Mouse (Mus musculus) heart, postnatal 25 days (tissue): ENCODE data around the gene B4galt5. TPM values are rescaled to one million over a fixed set of nuclear protein-coding genes. Genes with fewer than 3 reads are reported as not detected.
A peak's percentile ranks its signal among the peaks of the same experiment; 100 is the strongest.

Experiments used
- DNase-seq: peaks from one replicate; pipeline ENCODE4 v3.0.0; 2022; ENCODE audit warnings: low spot score
- intact Hi-C: fragments of 180-260 bp; cut with DNase I; formaldehyde crosslinking; loops from one replicate; pipeline ENCODE4 v1.15.1; 2025
- total RNA-seq, 2 experiments: library from RNA; stranded (reverse); gene quantifications; 2 replicates each; pipeline ENCODE4 v1.2.3; 2021

Gene B4galt5
- total RNA-seq, 2 experiments from 2014 or later: 12.7 to 14.6 TPM

DNA sequence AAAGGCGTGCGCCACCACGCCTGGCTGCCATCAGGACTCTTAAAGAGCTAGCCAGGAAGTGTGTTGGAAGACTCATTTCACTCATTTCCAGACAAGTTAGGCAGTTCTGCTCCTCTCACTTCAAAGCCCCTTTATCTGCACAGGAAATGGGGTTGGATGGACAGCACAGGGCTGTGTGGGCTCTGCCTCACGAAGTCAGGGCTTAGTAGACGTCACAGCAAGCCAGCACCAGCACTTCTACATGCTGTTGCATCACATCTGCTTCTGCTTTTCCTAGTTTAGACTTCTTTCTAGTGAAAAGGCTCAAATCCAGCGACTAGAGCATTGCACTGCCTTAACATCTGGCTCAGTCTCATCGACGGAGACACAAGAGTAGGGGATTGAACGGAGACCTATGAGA lies 13.9 kb downstream of the B4galt5 start:
- intact Hi-C loops: no loop called here
- DNase-seq: no peak

DNA sequence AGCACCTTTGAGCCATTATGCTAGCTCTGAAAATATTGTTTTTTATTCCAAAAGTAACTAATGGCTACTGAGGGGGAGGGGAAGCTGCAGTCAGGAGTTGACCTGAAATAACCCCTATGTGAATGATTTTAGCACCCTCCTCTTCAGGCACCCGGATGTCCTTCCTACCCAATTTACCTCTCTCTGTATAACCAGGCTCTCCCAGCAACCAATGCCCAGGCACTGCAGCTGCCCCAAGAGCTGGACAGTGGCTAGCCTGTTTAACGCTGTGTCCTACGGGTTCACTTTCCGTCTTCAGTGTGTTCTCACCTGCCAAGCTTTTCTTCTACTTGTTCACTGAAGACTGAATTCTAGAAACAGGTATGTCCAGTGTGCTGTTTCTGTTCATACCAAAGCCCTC lies 14.7 kb downstream of the B4galt5 start:
- no peak for DNase-seq
- intact Hi-C loops: no loop called here

DNA sequence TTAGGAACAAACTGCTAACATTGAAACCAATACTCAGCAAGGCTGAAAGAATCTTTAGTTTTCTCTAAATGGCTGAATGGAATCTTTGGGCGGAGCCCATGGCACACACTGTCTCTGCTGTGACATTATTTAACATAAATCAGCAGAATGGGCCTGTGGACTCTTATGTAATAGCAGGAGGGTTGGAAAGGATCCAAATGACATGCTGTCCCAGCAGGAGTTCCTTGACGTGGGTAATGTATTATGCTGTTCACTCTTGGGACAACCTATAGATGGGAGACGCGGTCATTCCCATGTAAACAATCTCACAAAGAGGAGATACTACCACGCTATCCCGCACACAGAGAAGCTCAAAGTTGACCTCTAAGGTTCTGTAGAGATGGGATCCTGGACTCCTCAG lies 15.5 kb downstream of the B4galt5 start:
- no peak for DNase-seq
- intact Hi-C loops: no loop called here

DNA sequence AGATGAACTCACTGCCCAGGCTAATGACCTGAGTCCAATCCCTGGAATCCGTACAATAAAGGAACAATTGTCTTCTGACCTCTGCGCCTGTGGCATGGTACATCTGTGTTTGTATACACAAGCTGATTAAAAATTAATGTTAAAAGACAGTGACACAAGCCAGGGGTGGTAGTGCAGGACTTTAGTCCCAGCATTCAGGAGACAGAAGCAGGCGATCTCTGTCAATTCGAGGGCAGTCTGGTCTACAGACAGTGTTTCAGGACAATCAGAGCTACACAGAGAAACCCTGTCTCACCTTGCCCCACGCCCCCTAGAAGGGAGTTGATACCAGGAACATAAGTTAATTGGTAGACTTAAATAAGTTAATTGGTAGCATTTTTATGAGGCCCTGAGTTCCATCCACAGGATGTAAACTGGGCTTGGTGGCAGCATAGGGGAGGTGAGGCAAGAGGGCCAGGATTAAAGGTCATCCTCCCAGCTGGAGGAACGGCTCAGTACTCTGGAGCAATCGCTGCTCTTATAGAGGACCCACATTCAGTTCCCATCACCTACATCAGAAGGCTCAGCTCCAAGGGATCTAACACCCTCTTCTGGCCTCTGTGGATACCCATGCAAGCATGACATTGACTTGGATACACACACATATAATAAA lies 16.5 kb downstream of the B4galt5 start:
- intact Hi-C loops: no loop called here

DNA sequence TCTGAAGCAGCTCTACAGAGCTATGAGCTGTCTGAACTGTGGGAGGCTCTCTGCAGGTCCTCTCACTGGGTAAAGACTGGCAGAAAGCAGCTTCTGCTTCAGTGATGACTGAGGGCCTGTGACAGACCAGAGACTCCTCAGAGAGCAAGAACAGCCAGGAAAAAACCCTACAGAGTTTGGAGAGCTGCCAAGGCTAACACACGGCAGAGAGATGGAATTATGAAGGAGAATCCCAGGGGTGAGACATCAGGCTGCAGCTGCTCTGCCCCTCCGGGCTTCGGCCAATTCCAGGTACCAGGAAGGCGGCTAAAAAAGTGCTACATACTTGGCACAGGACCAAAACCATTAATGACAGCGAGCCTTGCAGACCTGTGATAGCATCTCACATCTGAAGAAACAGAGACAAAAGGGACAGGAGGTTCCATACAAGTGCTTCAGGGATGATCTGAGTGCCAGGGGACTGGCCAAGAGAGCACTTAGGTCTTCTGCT lies 17.5 kb downstream of the B4galt5 start:
- intact Hi-C loops: no loop called here
- DNase-seq: no peak

More for the DNA sequence above, 16.5 kb downstream of the B4galt5 start:
- no peak for DNase-seq

GRCm38 (mm10) chr2:167330581-167330980 lies 18.4 kb downstream of the B4galt5 start:
- intact Hi-C loops: no loop called here
- DNase-seq: no peak

- intact Hi-C loops: no loop called here
- no peak for DNase-seq
These were observed 19.3 kb downstream of the B4galt5 start for GRCm38 (mm10) chr2:167329478-167330262.

DNA sequence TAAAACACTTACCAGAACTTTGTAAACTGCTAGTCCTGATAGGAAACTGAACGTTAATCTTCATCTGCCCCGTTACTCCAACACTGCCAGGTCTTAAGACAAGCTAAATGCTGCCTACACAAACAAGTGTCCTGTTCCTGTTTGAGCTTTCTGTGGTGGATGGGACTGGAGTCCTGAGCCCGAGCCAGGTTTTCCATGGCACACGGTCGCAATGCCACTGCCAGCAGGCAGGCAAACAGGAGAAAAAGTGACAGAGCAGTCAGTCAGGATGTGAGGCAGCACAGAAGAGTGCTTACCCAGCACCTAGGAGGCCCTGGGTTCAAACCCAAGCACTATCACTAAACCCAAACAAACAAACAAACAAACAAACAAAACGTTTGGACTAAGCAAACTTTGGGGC lies 20.6 kb downstream of the B4galt5 start:
- DNase-seq: no peak
- intact Hi-C loops: no loop called here

GRCm38 (mm10) chr2:167326582-167326981 lies 22.4 kb downstream of the B4galt5 start:
- intact Hi-C loops: no loop called here
- no peak for DNase-seq

- intact Hi-C loops: no loop called here
These were observed 24.6 kb downstream of the B4galt5 start for GRCm38 (mm10) chr2:167324151-167324930.

DNA sequence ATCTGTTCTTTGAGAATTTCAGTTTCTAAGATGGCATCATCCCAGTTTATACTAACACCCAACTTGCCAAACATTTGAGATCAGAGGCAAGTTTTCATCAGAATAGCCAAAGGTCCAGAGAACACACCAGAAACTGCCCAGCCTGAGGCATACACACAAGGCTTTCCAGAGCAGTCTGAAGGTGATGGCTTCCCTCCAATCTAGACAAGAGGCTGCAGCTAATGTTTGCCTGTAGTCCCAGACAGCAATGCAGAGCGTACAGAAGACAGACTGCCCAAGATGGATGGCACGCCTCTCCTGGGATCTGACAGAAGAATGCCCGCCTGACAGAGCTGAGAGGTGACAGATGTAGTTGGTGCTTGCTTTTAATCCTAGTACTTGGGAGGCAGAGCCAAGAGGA lies 25.9 kb downstream of the B4galt5 start:
- intact Hi-C loops: no loop called here

More at GRCm38 (mm10) chr2:167324151-167324930, 24.6 kb downstream of the B4galt5 start:
- DNase-seq: no peak

DNA sequence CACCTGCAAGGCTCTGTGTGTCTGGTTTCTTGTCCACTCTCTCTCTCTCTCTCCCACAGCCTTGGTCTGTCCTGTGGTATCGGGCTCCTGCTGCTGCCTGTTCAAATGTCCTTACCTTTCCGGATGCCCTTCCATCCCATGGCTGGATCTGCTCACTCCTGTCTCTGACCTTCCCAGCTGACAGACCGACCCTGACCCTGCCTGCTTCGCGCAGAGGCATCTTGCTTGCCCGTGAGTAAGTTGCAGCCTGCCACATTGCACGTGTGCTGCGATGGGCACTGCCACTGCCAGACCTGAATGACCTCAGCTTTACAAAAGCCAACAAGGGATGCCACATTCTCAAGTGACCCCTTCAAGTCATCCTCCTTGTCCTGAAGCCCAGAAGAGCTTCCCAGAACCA lies 27.6 kb downstream of the B4galt5 start:
- intact Hi-C loops: no loop called here
- no peak for DNase-seq

More for the DNA sequence above, 25.9 kb downstream of the B4galt5 start:
- DNase-seq: no peak

DNA sequence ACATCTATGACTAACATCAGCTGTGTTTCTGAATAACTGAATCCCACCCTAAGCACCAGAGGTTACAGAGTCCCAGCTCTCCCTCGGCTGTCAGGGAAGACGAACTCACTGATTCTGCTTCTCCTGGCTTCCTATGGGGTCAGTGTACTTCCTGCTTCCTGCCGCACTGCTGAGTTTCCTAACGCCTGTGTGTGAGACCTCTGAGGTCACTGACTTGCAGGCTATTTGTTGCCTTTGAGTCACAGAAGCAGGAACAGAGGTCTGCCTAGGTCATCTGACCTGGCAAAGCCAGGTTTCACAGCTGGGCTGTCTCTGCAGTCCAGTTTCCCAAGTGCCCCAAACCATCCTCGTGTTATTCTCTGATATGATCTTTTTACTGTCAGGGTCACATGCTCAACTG lies 30.0 kb downstream of the B4galt5 start:
- peak; percentile 36 for DNase-seq
- intact Hi-C loops: no loop called here

- intact Hi-C loops: no loop called here
- no peak for DNase-seq
These were observed 32.2 kb downstream of the B4galt5 start for GRCm38 (mm10) chr2:167316724-167317187.

DNA sequence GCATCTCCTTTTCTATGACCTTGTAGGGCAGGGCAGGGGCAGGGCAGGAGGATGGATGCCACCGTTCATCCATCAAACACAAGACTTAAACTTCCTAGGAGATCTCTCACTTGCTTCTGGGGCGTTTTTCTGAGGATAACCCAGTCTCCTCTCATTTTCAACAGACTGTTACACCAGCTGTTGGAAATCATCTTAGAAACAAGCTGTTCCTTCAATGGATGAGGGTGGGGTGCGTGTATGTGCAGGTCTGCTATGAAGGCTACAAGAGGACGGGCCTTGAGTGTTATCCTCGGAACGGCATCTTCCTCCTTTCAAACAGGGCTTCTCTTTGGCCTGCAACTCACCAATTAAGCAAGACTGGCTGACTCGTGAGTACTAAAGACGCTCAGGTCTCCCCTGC lies 34.5 kb downstream of the B4galt5 start:
- intact Hi-C loops: no loop called here
- DNase-seq: no peak

GRCm38 (mm10) chr2:167313501-167314326 lies 35.3 kb downstream of the B4galt5 start:
- DNase-seq: peak; percentile 36
- intact Hi-C loops: no loop called here

- intact Hi-C loops: no loop called here
- no peak for DNase-seq
These were observed 38.9 kb downstream of the B4galt5 start for GRCm38 (mm10) chr2:167310121-167310520.

DNA sequence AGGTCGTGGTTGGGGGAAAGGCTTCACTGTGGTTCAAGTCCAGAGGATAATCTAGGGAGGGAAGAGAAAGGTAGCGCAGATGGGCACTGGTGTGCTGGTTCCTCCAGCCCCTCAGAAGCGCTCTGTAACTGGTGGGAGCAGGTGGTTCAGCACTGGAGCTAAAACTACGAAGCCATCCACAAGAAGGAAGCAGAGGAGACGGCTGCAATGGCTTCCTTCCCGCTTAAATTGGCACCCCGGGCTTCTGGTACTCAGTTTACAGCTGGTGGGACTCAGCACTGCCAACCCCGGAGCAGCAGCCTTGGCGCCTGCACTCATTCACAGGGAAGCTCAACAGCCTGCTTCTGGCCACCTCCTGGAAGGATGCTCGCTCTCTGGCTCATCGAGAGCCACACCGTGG lies 39.7 kb downstream of the B4galt5 start:
- intact Hi-C loops: no loop called here

GRCm38 (mm10) chr2:167307716-167308115 lies 41.3 kb downstream of the B4galt5 start:
- intact Hi-C loops: no loop called here
- no peak for DNase-seq

More for the DNA sequence above, 39.7 kb downstream of the B4galt5 start:
- DNase-seq: no peak
